Mouse (Mus musculus): ENCODE results near the gene Gpr87. TPM values are rescaled to one million over a fixed set of nuclear protein-coding genes. Genes with fewer than 3 reads are reported as not detected.

Gene Gpr87
- polyA plus RNA-seq, 1 experiment from 2014 or later: not detected

GRCm38 (mm10) chr3:59225411-59225810 is 30.5 kb upstream of the Gpr87 start:
- TF ChIP-seq CTCF (IDR thresholded peaks at IDR 0.05) (no peak), EP300 (IDR thresholded peaks at IDR 0.05) (no peak)
- no peaks in the 10 kb centered on the region for H3K27me3 ChIP-seq (replicated peaks; ENCODE audit: insufficient read depth, low read length)

GRCm38 (mm10) chr3:59222303-59222702 is 27.4 kb upstream of the Gpr87 start:
- Histone ChIP-seq H3K27ac (ENCODE audit: low read length) (no peak overlapping the region), H3K4me1 (ENCODE audit: insufficient read depth, low read depth, low read length) (no peaks in the 10 kb centered on the region), H3K27me3 (replicated peaks; ENCODE audit: insufficient read depth, low read length) (no peaks in the 10 kb centered on the region), H3K36me3 (ENCODE audit: insufficient read depth, low read length) (no peaks in the 10 kb centered on the region), H3K4me2 (replicated peaks; ENCODE audit: low read depth, low read length) (no peak overlapping the region), H3K4me3 (ENCODE audit: low read depth, low read length) (no peak overlapping the region), H3K9me3 (ENCODE audit: low read length) (no peaks in the 10 kb centered on the region), H3K9ac (replicated peaks; ENCODE audit: low read depth) (no peak overlapping the region)
- TF ChIP-seq CTCF (IDR thresholded peaks at IDR 0.05) (no peak), EP300 (IDR thresholded peaks at IDR 0.05) (no peak)
- ATAC-seq (no peak), DNase-seq (ENCODE audit: low spot score) (no peak)
- 89% methylated on average over 2 of the region's 2 CpGs for WGBS

More at GRCm38 (mm10) chr3:59225411-59225810, 30.5 kb upstream of the Gpr87 start:
- Histone ChIP-seq H3K4me1 (ENCODE audit: insufficient read depth, low read depth, low read length) (peaks cover 7% of the 10 kb centered on the region; the same call in 1 of the 2 replicates), H3K4me3 (ENCODE audit: low read depth, low read length) (no peak overlapping the region), H3K4me2 (replicated peaks; ENCODE audit: low read depth, low read length) (no peak overlapping the region), H3K36me3 (ENCODE audit: insufficient read depth, low read length) (no peaks in the 10 kb centered on the region), H3K27ac (ENCODE audit: low read length) (no peak overlapping the region), H3K9ac (replicated peaks; ENCODE audit: low read depth) (no peak overlapping the region), H3K9me3 (ENCODE audit: low read length) (no peaks in the 10 kb centered on the region)
- ATAC-seq: no peak
- DNase-seq (ENCODE audit: low spot score): no peak

GRCm38 (mm10) chr3:59219326-59219725 is 24.4 kb upstream of the Gpr87 start:
- no peak overlapping the region for H3K4me2 ChIP-seq (replicated peaks; ENCODE audit: low read depth, low read length)
- no peak overlapping the region for H3K27ac ChIP-seq (ENCODE audit: low read length)
- no peak overlapping the region for H3K4me3 ChIP-seq (ENCODE audit: low read depth, low read length)
- TF ChIP-seq EP300 (IDR thresholded peaks at IDR 0.05): peak; percentile 82
- TF ChIP-seq CTCF (IDR thresholded peaks at IDR 0.05): no peak
- ATAC-seq: peak; percentile 56; the same call in 1 of the 2 replicates
- no peaks in the 10 kb centered on the region for H3K36me3 ChIP-seq (ENCODE audit: insufficient read depth, low read length)
- H3K9me3 ChIP-seq (ENCODE audit: low read length): no peaks in the 10 kb centered on the region
- peak; percentile 45 for DNase-seq (ENCODE audit: low spot score)
- H3K4me1 ChIP-seq (ENCODE audit: insufficient read depth, low read depth, low read length): no peaks in the 10 kb centered on the region
- H3K9ac ChIP-seq (replicated peaks; ENCODE audit: low read depth): no peak overlapping the region
- H3K27me3 ChIP-seq (replicated peaks; ENCODE audit: insufficient read depth, low read length): no peaks in the 10 kb centered on the region
- WGBS: 50% methylated on average over 2 of the region's 2 CpGs

- H3K4me3 ChIP-seq (ENCODE audit: low read depth, low read length): no peak overlapping the region
- DNase-seq (ENCODE audit: low spot score) (no peak), ATAC-seq (no peak)
- H3K4me1 ChIP-seq (ENCODE audit: insufficient read depth, low read depth, low read length): no peaks in the 10 kb centered on the region
- no peak overlapping the region for H3K4me2 ChIP-seq (replicated peaks; ENCODE audit: low read depth, low read length)
- H3K27me3 ChIP-seq (replicated peaks; ENCODE audit: insufficient read depth, low read length): no peaks in the 10 kb centered on the region
- H3K9ac ChIP-seq (replicated peaks; ENCODE audit: low read depth): no peak overlapping the region
- H3K27ac ChIP-seq (ENCODE audit: low read length): no peak overlapping the region
- WGBS: 80% methylated on average over 10 of the region's 10 CpGs
- H3K9me3 ChIP-seq (ENCODE audit: low read length): no peaks in the 10 kb centered on the region
- H3K36me3 ChIP-seq (ENCODE audit: insufficient read depth, low read length): no peaks in the 10 kb centered on the region
- TF ChIP-seq EP300 (IDR thresholded peaks at IDR 0.05) (no peak), CTCF (IDR thresholded peaks at IDR 0.05) (no peak)
Measured at GRCm38 (mm10) chr3:59217211-59217610, 22.3 kb upstream of the Gpr87 start.

GRCm38 (mm10) chr3:59212404-59212803 is 17.5 kb upstream of the Gpr87 start:
- Histone ChIP-seq H3K36me3 (ENCODE audit: insufficient read depth, low read length) (no peaks in the 10 kb centered on the region), H3K4me1 (ENCODE audit: insufficient read depth, low read depth, low read length) (0 out of 2 replicates have a peak, but pooled peaks cover 3% of the 10 kb centered on the region), H3K27me3 (replicated peaks; ENCODE audit: insufficient read depth, low read length) (no peaks in the 10 kb centered on the region), H3K27ac (ENCODE audit: low read length) (no peak overlapping the region), H3K9me3 (ENCODE audit: low read length) (no peaks in the 10 kb centered on the region), H3K4me2 (replicated peaks; ENCODE audit: low read depth, low read length) (no peak overlapping the region), H3K4me3 (ENCODE audit: low read depth, low read length) (no peak overlapping the region), H3K9ac (replicated peaks; ENCODE audit: low read depth) (no peak overlapping the region)
- no peak for ATAC-seq
- TF ChIP-seq EP300 (IDR thresholded peaks at IDR 0.05) (peak; percentile 27; the same call in 1 of the 2 replicates), CTCF (IDR thresholded peaks at IDR 0.05) (no peak)
- no peak for DNase-seq (ENCODE audit: low spot score)

GRCm38 (mm10) chr3:59211784-59212183 is 16.9 kb upstream of the Gpr87 start:
- Histone ChIP-seq H3K27ac (ENCODE audit: low read length) (no peak overlapping the region), H3K4me2 (replicated peaks; ENCODE audit: low read depth, low read length) (no peak overlapping the region), H3K9me3 (ENCODE audit: low read length) (no peaks in the 10 kb centered on the region), H3K36me3 (ENCODE audit: insufficient read depth, low read length) (no peaks in the 10 kb centered on the region), H3K27me3 (replicated peaks; ENCODE audit: insufficient read depth, low read length) (no peaks in the 10 kb centered on the region), H3K4me3 (ENCODE audit: low read depth, low read length) (no peak overlapping the region), H3K4me1 (ENCODE audit: insufficient read depth, low read depth, low read length) (0 out of 2 replicates have a peak, but pooled peaks cover 3% of the 10 kb centered on the region), H3K9ac (replicated peaks; ENCODE audit: low read depth) (no peak overlapping the region)
- DNase-seq (ENCODE audit: low spot score): no peak
- no peak for TF ChIP-seq CTCF (IDR thresholded peaks at IDR 0.05)
- no peak for ATAC-seq
- WGBS: 80% methylated on average over 8 of the region's 8 CpGs

GRCm38 (mm10) chr3:59210727-59211126 is 15.8 kb upstream of the Gpr87 start, which contains the start of gene P2ry13:
P2ry13 (minus strand) TSS chr3:59210882.
- H3K4me2 ChIP-seq (replicated peaks; ENCODE audit: low read depth, low read length): no peak within 1 kb of the TSS
- 77% methylated on average over 6 of the region's 6 CpGs for WGBS
- DNase-seq (ENCODE audit: low spot score) (no peak), ATAC-seq (no peak)
- H3K27me3 ChIP-seq (replicated peaks; ENCODE audit: insufficient read depth, low read length): no peaks in the 10 kb centered on the region
- H3K9me3 ChIP-seq (ENCODE audit: low read length): no peaks in the 10 kb centered on the region
- TF ChIP-seq CTCF (IDR thresholded peaks at IDR 0.05) (no peak), EP300 (IDR thresholded peaks at IDR 0.05) (no peak)
- no peak within 1 kb of the TSS for H3K27ac ChIP-seq (ENCODE audit: low read length)
- no peak within 1 kb of the TSS for H3K9ac ChIP-seq (replicated peaks; ENCODE audit: low read depth)
- H3K4me3 ChIP-seq (ENCODE audit: low read depth, low read length): no peak within 1 kb of the TSS
- H3K36me3 ChIP-seq (ENCODE audit: insufficient read depth, low read length): no peaks in the 10 kb centered on the region
- H3K4me1 ChIP-seq (ENCODE audit: insufficient read depth, low read depth, low read length): 0 out of 2 replicates have a peak, but pooled peaks cover 3% of the 10 kb centered on the region

All from lung, postnatal 0 days (tissue).